Mouse (Mus musculus): ENCODE data around the gene Tnip1.

GRCm38 (mm10) chr11:54882671-54883070 is 80.0 kb downstream of the Tnip1 start:
- TF ChIP-seq CHD2 (IDR thresholded peaks at IDR 0.05; ENCODE audit: low read length) (no peak), EP300 (IDR thresholded peaks at IDR 0.05; ENCODE audit: low read depth in 1 of 2, low read length in 2 of 2) (no peak), CTCF (IDR thresholded peaks at IDR 0.05 in 2 of 3, conservative IDR thresholded peaks at IDR 0.05 in 1 of 3; ENCODE audit: control insufficient read depth in 1 of 3, insufficient read depth in 1 of 3, low read depth in 2 of 3, low read length in 3 of 3, poor library complexity in 1 of 3, severe bottlenecking in 1 of 3) (no peak), ELF1 (IDR thresholded peaks at IDR 0.05; ENCODE audit: low read depth, low read length) (no peak), POLR2A (IDR thresholded peaks at IDR 0.05; ENCODE audit: control insufficient read depth in 1 of 2, insufficient read depth in 1 of 2, low read depth in 1 of 2, low read length in 2 of 2, poor library complexity in 1 of 2) (no peak), POLR2AphosphoS5 (IDR thresholded peaks at IDR 0.05; ENCODE audit: borderline replicate concordance, low read depth, low read length) (no peak), ZC3H11A (IDR thresholded peaks at IDR 0.05; ENCODE audit: low read depth, low read length) (no peak), ZNF384 (IDR thresholded peaks at IDR 0.05; ENCODE audit: low read depth, low read length) (no peak), ETS1 (IDR thresholded peaks at IDR 0.05; ENCODE audit: low read depth, low read length) (no peak), USF1 (IDR thresholded peaks at IDR 0.05; ENCODE audit: low read depth, low read length) (no peak), UBTF (IDR thresholded peaks at IDR 0.05; ENCODE audit: borderline replicate concordance, insufficient read depth, low read depth, low read length) (no peak), RCOR1 (IDR thresholded peaks at IDR 0.05; ENCODE audit: low read depth, low read length) (no peak), TBP (IDR thresholded peaks at IDR 0.05; ENCODE audit: low read depth, low read length) (no peak), TAL1 (IDR thresholded peaks at IDR 0.05; ENCODE audit: low read length) (no peak)
